Mouse (Mus musculus): ENCODE data around the gene Asb14.
"Not testable (repeated sequence)": the region's sequence is repeated elsewhere in the genome, so short reads cannot be mapped to it uniquely, and the experiment has no call there.

The Asb14 gene

GRCm38 (mm10) chr14:26956139-26956538 lies 61.8 kb downstream of the Asb14 start:
- DNase-seq (ENCODE audit: low spot score in 2 of 2) = not testable (repeated sequence)

DNA sequence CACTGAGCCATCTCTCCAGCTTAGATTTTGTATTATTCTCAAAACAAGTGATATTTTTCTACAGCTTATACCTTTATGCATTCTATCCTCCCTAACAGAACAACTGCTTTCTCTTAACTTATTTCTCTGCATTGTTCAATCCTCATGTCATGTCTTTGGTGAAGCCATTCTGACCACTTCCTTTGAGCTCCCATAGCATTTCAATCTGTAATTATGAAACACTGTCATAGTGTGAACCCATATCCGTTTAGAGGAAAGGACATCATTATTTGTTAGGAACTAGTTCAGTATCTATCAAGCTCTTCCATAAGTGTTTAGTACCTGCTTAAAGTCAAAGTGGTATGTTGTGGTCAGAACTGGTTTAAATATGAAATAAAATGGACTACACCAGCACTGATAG lies 66.2 kb downstream of the Asb14 start:
- no peak for DNase-seq (ENCODE audit: low spot score in 2 of 2)

Measured in right cerebral cortex, postnatal 36 days (tissue).